Mouse (Mus musculus): ENCODE measurements around the gene Ttll9. TPM values are rescaled to one million over a fixed set of nuclear protein-coding genes. Genes with fewer than 3 reads are reported as not detected.

Ttll9 gene
- polyA plus RNA-seq, 1 experiment from 2014 or later = 0.65 TPM

DNA sequence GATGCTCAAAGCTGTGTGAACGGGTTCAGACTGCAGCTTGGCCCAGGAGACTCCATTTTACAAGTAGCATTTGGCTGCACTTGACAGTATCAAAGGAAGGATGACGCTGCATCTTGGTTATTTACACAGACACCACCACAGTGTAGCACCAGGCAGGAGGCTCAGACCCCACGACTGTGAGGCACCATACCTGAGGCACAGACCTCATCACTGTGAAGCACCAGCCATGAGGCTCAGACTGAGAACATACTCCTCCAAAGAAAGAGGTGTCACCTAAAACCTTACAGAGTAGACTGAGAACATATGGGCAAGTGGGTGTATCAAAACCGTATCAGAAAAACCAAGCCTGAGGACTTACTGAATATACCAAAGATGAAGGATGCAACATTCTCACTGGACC lies 60.6 kb downstream of the Ttll9 start:
- no peaks in the 10 kb centered on the region for H3K4me1 ChIP-seq (replicated peaks; ENCODE audit: control insufficient read depth, insufficient read depth, low read length)
- H3K27me3 ChIP-seq (replicated peaks; ENCODE audit: control insufficient read depth, insufficient read depth, low read length) = 0 out of 2 replicates have a peak, but pooled peaks cover 5% of the 10 kb centered on the region
- no peak overlapping the region for H3K27ac ChIP-seq (ENCODE audit: low read depth, low read length)
- no peak for TF ChIP-seq CTCF (IDR thresholded peaks at IDR 0.05; ENCODE audit: low read depth)
- no peaks in the 10 kb centered on the region for H3K9me3 ChIP-seq (ENCODE audit: control insufficient read depth)
- no peaks in the 10 kb centered on the region for H3K36me3 ChIP-seq (ENCODE audit: control insufficient read depth, insufficient read depth)
- no peak for ATAC-seq
- no peak overlapping the region for H3K4me2 ChIP-seq (replicated peaks; ENCODE audit: low read depth)
- no peak overlapping the region for H3K4me3 ChIP-seq (ENCODE audit: low read depth, low read length)
- H3K9ac ChIP-seq (ENCODE audit: low read depth, low read length) = no peak overlapping the region
- 52% methylated on average over 4 of the region's 4 CpGs for WGBS

DNA sequence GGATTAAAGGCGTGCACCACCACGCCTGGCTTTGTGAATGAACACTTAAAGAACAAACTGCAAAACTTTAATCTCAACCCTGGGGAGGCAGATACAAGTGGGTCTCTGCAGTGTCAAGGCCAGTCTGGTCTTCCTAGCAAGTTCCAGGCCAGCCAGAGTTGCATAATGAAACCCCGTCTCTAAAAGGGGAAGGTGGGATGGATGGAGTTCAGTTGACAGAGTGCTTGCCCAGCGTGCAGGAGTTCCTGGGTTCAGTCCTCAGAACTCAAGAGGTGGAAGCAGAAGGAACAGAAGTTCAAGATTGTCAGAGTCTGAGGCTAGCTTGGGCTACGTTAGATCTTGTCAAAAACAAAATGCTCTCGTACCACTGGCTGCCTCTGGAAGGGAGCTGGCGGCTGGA lies 63.8 kb downstream of the Ttll9 start:
- no peaks in the 10 kb centered on the region for H3K9me3 ChIP-seq (ENCODE audit: control insufficient read depth)
- no peak overlapping the region for H3K27ac ChIP-seq (ENCODE audit: low read depth, low read length)
- no peak for TF ChIP-seq CTCF (IDR thresholded peaks at IDR 0.05; ENCODE audit: low read depth)
- WGBS = 74% methylated on average over 7 of the region's 7 CpGs
- H3K36me3 ChIP-seq (ENCODE audit: control insufficient read depth, insufficient read depth) = no peaks in the 10 kb centered on the region
- H3K27me3 ChIP-seq (replicated peaks; ENCODE audit: control insufficient read depth, insufficient read depth, low read length) = peaks cover 12% of the 10 kb centered on the region
- no peak overlapping the region for H3K4me2 ChIP-seq (replicated peaks; ENCODE audit: low read depth)
- H3K4me1 ChIP-seq (replicated peaks; ENCODE audit: control insufficient read depth, insufficient read depth, low read length) = no peaks in the 10 kb centered on the region
- H3K9ac ChIP-seq (ENCODE audit: low read depth, low read length) = no peak overlapping the region
- H3K4me3 ChIP-seq (ENCODE audit: low read depth, low read length) = no peak overlapping the region
- no peak for ATAC-seq

DNA sequence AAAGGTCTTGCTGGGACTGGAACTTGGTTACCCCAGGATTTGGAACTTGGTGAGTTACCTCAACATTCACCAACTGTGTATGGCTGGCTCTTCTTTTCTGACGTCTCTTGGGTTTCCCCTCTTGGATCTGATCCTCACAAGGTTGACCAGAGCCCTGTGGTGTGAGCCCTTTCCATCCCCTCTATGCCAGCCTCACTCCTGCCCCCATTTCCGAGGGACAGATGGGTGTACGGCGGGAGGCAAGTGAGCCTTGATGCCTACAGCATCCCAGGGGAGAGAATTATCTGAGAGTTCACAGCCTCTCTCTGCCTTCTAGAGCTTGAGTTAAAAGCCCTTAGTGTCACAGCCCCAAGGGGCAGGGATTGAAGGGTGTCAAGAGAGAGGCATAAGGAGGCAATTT lies 65.2 kb downstream of the Ttll9 start:
- Histone ChIP-seq H3K36me3 (ENCODE audit: control insufficient read depth, insufficient read depth) (no peaks in the 10 kb centered on the region), H3K4me3 (ENCODE audit: low read depth, low read length) (no peak overlapping the region)

DNA sequence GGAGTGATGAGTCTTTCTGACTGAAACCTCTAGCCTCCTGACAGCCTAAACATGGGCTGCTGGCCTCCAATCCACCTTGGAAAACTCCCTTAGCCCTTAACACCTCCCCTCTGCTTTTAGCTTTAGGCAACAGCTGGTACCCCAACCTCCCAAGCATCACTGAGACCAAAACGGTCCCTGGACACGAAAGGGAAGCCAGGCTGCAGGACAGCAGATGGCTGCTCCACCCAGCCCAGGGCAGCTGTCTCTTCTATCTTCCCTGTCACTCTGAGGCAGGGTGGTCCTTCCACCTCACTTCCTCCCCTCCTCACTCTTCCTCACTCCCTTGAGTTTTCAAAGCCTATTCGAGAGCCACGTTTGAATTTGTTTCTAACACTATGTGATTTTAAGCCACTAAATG lies 68.1 kb downstream of the Ttll9 start:
- no peak overlapping the region for H3K4me3 ChIP-seq (ENCODE audit: low read depth, low read length)
- ATAC-seq = no peak
- 36% methylated on average over 4 of the region's 4 CpGs for WGBS
- H3K4me1 ChIP-seq (replicated peaks; ENCODE audit: control insufficient read depth, insufficient read depth, low read length) = no peaks in the 10 kb centered on the region
- no peak overlapping the region for H3K9ac ChIP-seq (ENCODE audit: low read depth, low read length)
- no peaks in the 10 kb centered on the region for H3K36me3 ChIP-seq (ENCODE audit: control insufficient read depth, insufficient read depth)
- no peak for TF ChIP-seq CTCF (IDR thresholded peaks at IDR 0.05; ENCODE audit: low read depth)
- no peak overlapping the region for H3K4me2 ChIP-seq (replicated peaks; ENCODE audit: low read depth)
- H3K27ac ChIP-seq (ENCODE audit: low read depth, low read length) = no peak overlapping the region
- no peaks in the 10 kb centered on the region for H3K9me3 ChIP-seq (ENCODE audit: control insufficient read depth)
- peaks cover 40% of the 10 kb centered on the region for H3K27me3 ChIP-seq (replicated peaks; ENCODE audit: control insufficient read depth, insufficient read depth, low read length)

More for the DNA sequence above, 65.2 kb downstream of the Ttll9 start:
- ATAC-seq = no peak
- H3K4me1 ChIP-seq (replicated peaks; ENCODE audit: control insufficient read depth, insufficient read depth, low read length) = no peaks in the 10 kb centered on the region
- H3K27ac ChIP-seq (ENCODE audit: low read depth, low read length) = no peak overlapping the region
- peaks cover 27% of the 10 kb centered on the region for H3K27me3 ChIP-seq (replicated peaks; ENCODE audit: control insufficient read depth, insufficient read depth, low read length)
- no peak for TF ChIP-seq CTCF (IDR thresholded peaks at IDR 0.05; ENCODE audit: low read depth)
- H3K9ac ChIP-seq (ENCODE audit: low read depth, low read length) = no peak overlapping the region
- H3K4me2 ChIP-seq (replicated peaks; ENCODE audit: low read depth) = no peak overlapping the region
- WGBS = 46% methylated on average over 4 of the region's 4 CpGs
- no peaks in the 10 kb centered on the region for H3K9me3 ChIP-seq (ENCODE audit: control insufficient read depth)

DNA sequence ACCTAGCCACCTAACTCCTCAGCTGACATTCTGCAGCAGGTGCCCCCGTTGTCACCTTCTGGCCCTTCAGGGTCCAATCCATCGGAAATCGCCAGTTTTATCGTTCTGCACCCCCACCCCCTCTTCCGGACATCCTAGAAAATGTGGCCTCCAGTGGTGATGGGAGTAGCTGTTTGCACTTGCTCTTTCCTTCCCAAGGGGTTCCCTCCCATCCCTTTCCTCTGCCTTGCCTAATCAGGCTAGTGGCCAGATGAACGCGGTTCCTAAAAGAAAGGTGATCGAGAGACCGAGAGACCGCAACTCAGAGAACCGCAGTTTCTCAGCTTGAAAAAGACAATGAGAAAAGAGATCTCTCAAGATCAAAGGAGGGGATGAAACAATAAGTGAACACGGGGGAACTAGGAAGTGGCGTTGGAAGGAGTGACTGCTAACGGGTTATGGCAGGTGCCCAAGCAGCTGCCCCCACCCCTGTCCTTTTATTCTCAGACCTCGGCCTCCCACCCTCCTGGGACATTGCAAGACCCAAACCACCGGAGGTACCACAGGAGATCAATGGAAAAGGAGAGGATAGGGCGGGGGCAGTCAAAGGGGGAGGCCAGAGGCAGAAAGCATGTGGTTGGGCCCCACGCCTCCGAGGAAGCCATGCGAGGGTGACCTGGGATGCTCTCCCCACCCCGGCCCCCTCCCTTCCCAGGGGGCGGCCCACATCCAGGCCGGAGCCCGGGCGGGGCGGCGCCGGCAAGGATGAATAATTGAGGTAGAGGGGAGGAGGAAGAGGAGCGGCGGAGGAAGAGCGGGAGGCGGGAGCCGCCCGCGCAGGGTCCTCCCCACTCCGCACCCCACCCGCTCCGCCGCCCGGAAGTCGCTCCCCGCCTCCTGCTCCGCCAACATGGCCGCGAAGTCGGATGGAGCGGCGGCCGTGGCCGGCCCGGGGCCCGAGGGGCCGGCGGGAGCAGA lies 69.1 kb downstream of the Ttll9 start, which contains the start of gene Xkr7:
Xkr7 (plus strand) TSS at position 727 of the 957 bp plus-strand sequence.
- Histone ChIP-seq H3K9ac (ENCODE audit: low read depth, low read length) (no peak within 1 kb of the TSS), H3K4me2 (replicated peaks; ENCODE audit: low read depth) (peak within 1 kb of the TSS; percentile 65), H3K4me1 (replicated peaks; ENCODE audit: control insufficient read depth, insufficient read depth, low read length) (no peaks in the 10 kb centered on the region), H3K9me3 (ENCODE audit: control insufficient read depth) (no peaks in the 10 kb centered on the region), H3K4me3 (ENCODE audit: low read depth, low read length) (peak within 1 kb of the TSS; percentile 36), H3K27me3 (replicated peaks; ENCODE audit: control insufficient read depth, insufficient read depth, low read length) (peaks cover 40% of the 10 kb centered on the region), H3K27ac (ENCODE audit: low read depth, low read length) (no peak within 1 kb of the TSS), H3K36me3 (ENCODE audit: control insufficient read depth, insufficient read depth) (no peaks in the 10 kb centered on the region)
- no peak for ATAC-seq
- WGBS = 3% methylated on average over 39 of the region's 54 CpGs
- no peak for TF ChIP-seq CTCF (IDR thresholded peaks at IDR 0.05; ENCODE audit: low read depth)

DNA sequence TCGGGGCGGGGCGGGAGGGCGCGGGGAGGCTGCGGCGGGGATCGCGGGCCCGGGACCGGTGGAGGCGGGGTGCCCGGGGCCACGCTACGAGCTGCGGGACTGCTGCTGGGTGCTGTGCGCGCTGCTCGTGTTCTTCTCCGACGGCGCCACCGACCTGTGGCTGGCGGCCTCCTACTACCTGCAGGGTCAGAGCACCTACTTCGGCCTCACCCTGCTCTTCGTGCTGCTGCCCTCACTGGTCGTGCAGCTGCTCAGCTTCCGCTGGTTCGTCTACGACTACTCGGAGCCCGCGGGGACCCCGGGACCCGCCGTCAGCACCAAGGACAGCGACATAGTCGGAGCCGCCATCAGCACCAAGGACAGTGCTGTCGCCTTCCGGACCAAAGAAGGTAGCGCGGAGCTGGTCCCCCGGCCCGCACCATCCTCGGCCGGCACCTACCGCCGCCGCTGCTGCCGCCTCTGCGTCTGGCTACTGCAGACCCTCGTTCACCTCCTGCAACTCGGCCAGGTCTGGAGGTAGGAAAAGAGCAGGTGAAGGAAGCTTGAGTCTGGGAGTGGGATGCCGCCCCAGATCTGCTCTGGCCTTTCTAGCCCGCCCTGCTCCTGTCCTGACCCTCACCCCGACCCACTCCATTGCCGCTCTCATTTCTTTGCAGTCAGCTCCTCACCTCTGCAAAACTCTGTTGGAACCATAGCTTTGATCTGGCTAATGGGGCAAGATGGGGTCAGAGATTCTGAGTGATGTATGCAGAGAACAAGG lies 70.0 kb downstream of the Ttll9 start:
- Histone ChIP-seq H3K4me1 (replicated peaks; ENCODE audit: control insufficient read depth, insufficient read depth, low read length) (no peaks in the 10 kb centered on the region), H3K27ac (ENCODE audit: low read depth, low read length) (no peak overlapping the region), H3K27me3 (replicated peaks; ENCODE audit: control insufficient read depth, insufficient read depth, low read length) (peaks cover 40% of the 10 kb centered on the region), H3K4me2 (replicated peaks; ENCODE audit: low read depth) (peak overlapping the region; percentile 65), H3K9me3 (ENCODE audit: control insufficient read depth) (no peaks in the 10 kb centered on the region), H3K4me3 (ENCODE audit: low read depth, low read length) (peak overlapping the region; percentile 36), H3K36me3 (ENCODE audit: control insufficient read depth, insufficient read depth) (no peaks in the 10 kb centered on the region), H3K9ac (ENCODE audit: low read depth, low read length) (no peak overlapping the region)
- 3% methylated on average over 44 of the region's 58 CpGs for WGBS
- ATAC-seq = peak; percentile 47
- TF ChIP-seq CTCF (IDR thresholded peaks at IDR 0.05; ENCODE audit: low read depth) = peak; percentile 35
